Mouse (Mus musculus) spleen, embryonic (tissue): ENCODE data around the gene Gpr83.

Experiments used
- CTCF ChIA-PET: fragments of 350-600 bp; sonication (Branson Sonifier 250); formaldehyde crosslinking; loops from one replicate; lab custom pipeline; 2022; lab: Charles Lee

Gene Gpr83

GRCm38 (mm10) chr9:14868326-14868725, 8.3 kb downstream of the Gpr83 start:
- CTCF ChIA-PET = interaction anchor here (0.6 kb wide), 2 partner anchors 8 to 63 kb away, joined by 3 to 6 read pairs; no protein-coding TSS in a partner anchor

GRCm38 (mm10) chr9:14870377-14870776, 10.4 kb downstream of the Gpr83 start:
- CTCF ChIA-PET = no interaction called here

GRCm38 (mm10) chr9:14870802-14871201, 10.8 kb downstream of the Gpr83 start:
- CTCF ChIA-PET = no interaction called here

- CTCF ChIA-PET = no interaction called here
Observed at GRCm38 (mm10) chr9:14871536-14871935, 11.5 kb downstream of the Gpr83 start.

- CTCF ChIA-PET = interaction anchor here (0.9 kb wide), 1 partner anchor 143 kb away, joined by 3 read pairs; no protein-coding TSS in a partner anchor
Observed at GRCm38 (mm10) chr9:14872181-14872930, 12.3 kb downstream of the Gpr83 start.

- CTCF ChIA-PET = no interaction called here
Observed at GRCm38 (mm10) chr9:14875743-14876507, 15.9 kb downstream of the Gpr83 start.

- CTCF ChIA-PET = interaction anchor here (0.6 kb wide), 1 partner anchor 8 kb away, joined by 3 read pairs; no protein-coding TSS in a partner anchor
Observed at GRCm38 (mm10) chr9:14876566-14876965, 16.6 kb downstream of the Gpr83 start.

GRCm38 (mm10) chr9:14884641-14885040, 24.6 kb downstream of the Gpr83 start:
- CTCF ChIA-PET = no interaction called here

- CTCF ChIA-PET = no interaction called here
Observed at GRCm38 (mm10) chr9:14885151-14885550, 25.1 kb downstream of the Gpr83 start.

GRCm38 (mm10) chr9:14885954-14886353, 25.9 kb downstream of the Gpr83 start:
- CTCF ChIA-PET = no interaction called here

- CTCF ChIA-PET = no interaction called here
Observed at GRCm38 (mm10) chr9:14887787-14888382, 27.9 kb downstream of the Gpr83 start.

- CTCF ChIA-PET = no interaction called here
Observed at GRCm38 (mm10) chr9:14888671-14889070, 28.7 kb downstream of the Gpr83 start.

GRCm38 (mm10) chr9:14890699-14891098, 30.7 kb downstream of the Gpr83 start:
- CTCF ChIA-PET = no interaction called here

- CTCF ChIA-PET = no interaction called here
Observed at GRCm38 (mm10) chr9:14891891-14892290, 31.9 kb downstream of the Gpr83 start.

- CTCF ChIA-PET = no interaction called here
Observed at GRCm38 (mm10) chr9:14893388-14893787, 33.4 kb downstream of the Gpr83 start.

- CTCF ChIA-PET = no interaction called here
Observed at GRCm38 (mm10) chr9:14894628-14895027, 34.6 kb downstream of the Gpr83 start.

GRCm38 (mm10) chr9:14895237-14895835, 35.3 kb downstream of the Gpr83 start:
- CTCF ChIA-PET = interaction anchor here (1.2 kb wide), 1 partner anchor 11 kb away, joined by 3 read pairs; no protein-coding TSS in a partner anchor

- CTCF ChIA-PET = no interaction called here
Observed at GRCm38 (mm10) chr9:14897102-14897501, 37.1 kb downstream of the Gpr83 start.

GRCm38 (mm10) chr9:14901757-14902156, 41.7 kb downstream of the Gpr83 start:
- CTCF ChIA-PET = no interaction called here

GRCm38 (mm10) chr9:14902416-14902815, 42.4 kb downstream of the Gpr83 start:
- CTCF ChIA-PET = no interaction called here

GRCm38 (mm10) chr9:14903006-14903405, 43.0 kb downstream of the Gpr83 start:
- CTCF ChIA-PET = no interaction called here
